Mouse (Mus musculus) cortical plate, adult 2 months (tissue): ENCODE results near the gene Pglyrp1.

Experiments used
- CTCF ChIP-seq: fragments of 200-500 bp; IDR thresholded peaks from 2 replicates; pipeline ENCODE4 v1.5.1; 2011; ENCODE audit warnings: mild to moderate bottlenecking, control low read depth, low read length; ENCODE audit not compliant: insufficient read depth; ENCODE audit errors: extremely low read depth
- POLR2A ChIP-seq: fragments of 200-500 bp; IDR thresholded peaks from 2 replicates; pipeline ENCODE4 v1.6.1; 2011; ENCODE audit warnings: mild to moderate bottlenecking, low read length, control low read depth; ENCODE audit not compliant: insufficient read depth; ENCODE audit errors: extremely low read depth

DNA sequence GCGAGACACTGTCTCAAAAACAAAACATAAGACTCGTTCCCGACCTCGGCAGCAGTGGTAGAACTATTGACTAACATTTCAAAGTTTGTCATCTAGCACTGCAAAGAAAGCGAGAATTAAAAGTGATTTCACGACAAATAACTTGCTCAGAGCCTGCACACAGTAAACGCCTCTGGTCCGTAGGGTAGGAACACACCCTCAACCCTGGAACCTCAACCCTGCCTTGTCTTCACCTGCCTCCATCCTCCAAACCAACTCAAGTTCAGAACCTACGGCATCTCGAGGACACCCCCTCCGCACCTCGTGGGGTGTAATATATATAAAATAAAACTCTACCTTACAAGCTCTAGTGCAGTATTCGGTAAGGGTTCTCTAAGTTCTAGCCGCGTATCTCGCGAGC, 38.7 kb downstream of the Pglyrp1 start:
- TF ChIP-seq CTCF (no peak), POLR2A (no peak)
